Mouse (Mus musculus) cerebellum, adult 8-10 months (tissue): Measurements from ENCODE around the gene Gnb5.
"Not testable (repeated sequence)": the region's sequence is repeated elsewhere in the genome, so short reads cannot be mapped to it uniquely, and the experiment has no call there.

ENCODE experiments used
- DNase-seq: peaks from one replicate; pipeline ENCODE4 v3.0.0; 2022

Gene Gnb5

GRCm38 (mm10) chr9:75362201-75362600 is 56.1 kb downstream of the Gnb5 start:
- no peak for DNase-seq

GRCm38 (mm10) chr9:75363001-75363400 is 56.9 kb downstream of the Gnb5 start:
- DNase-seq: no peak

DNA sequence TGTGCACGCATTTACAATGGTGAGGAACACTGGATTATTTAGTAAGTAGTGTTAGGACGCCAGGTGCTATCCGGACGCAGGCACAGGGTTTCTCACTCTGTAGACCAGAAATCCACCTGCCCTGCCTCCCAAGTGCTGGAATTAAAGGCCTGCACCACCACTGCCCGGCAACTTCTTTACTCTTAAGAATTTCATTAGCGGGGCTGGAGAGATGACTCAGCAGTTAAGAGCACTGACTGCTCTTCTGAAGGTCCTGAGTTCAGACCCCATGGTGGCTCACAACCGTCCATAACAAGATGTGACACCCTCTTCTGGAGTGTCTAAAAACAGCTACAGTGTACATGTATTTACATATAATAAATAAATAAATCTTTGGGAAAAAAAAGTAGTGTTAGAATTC is 57.6 kb downstream of the Gnb5 start:
- DNase-seq: not testable (repeated sequence)

DNA sequence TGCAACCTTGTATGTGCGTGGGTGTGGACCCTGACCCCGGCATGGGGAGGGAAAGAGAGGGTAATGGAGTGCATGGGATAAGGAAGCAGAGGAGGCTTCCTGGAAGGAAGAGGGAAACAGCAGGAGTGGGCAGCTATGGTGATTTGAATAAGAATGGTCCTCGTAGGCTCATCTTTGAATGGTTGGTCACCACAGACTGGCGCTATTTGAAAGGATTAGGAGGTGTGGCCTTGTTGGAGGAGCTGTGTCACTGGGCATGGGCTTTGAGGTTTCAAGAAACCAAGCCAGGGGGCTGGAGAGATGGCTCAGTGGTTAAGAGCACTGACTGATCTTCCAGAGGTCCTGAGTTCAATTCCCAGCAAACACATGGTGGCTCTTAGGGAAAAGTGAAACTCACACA is 59.1 kb downstream of the Gnb5 start:
- no peak for DNase-seq

- no peak for DNase-seq
These were observed 60.1 kb downstream of the Gnb5 start for GRCm38 (mm10) chr9:75366191-75366590.

DNA sequence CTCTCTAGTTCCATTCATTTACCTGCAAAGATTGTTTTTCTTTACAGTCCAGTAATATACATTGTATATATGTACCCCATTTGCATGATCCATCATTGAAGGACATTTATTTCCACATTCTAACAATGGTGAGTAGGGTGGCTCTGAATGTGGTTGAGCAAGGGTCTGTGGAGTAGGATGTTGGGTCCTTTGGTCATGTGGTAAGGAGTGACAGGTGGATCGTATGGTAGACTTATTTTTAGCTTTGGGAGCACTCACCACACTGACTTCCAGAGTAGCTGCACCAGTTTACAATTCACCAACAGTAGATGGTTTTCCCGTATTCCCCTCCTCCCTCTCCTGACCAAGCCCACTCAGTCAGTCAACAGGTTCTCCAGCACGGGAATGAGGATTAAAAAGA is 62.7 kb downstream of the Gnb5 start:
- DNase-seq: no peak

- DNase-seq: no peak
These were observed 69.5 kb downstream of the Gnb5 start for GRCm38 (mm10) chr9:75375606-75376005.

DNA sequence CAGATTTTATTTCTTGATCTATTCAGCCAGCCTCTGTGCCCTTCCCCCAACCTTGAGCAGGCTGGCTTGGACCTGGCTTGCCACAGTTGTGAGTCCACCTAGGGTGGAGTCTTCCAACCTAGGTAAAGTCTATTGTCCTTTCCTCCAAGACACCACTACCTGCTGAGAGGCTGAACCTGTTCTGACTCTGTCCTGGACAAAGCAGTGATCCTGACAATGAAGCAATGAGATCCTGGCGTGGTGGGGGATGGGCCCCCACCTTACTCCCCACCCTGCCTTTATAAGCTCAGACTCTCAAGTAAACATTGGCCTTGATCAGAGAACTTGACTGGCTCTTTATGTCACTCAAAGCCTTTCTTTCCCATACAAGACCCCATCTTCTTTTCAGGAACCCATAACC is 70.3 kb downstream of the Gnb5 start:
- DNase-seq: no peak

DNA sequence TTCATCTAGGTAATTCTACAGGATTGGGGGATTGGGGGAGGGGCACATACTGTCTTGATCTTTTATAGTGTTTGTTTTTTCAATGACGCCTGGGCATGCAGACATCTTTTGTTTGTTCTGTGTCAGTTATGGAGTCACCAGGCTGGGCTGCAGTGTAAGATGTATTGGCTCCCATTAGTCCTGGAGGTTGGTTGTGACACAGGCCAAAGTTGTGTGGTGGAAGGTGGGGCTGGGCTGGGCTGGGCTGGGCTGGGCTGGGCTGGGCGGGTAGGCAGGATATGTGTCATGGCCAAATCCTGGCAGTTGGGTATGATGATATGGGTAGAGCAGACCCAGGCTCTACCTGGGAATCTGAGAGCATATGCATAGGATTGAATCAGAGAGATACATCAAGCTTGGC is 72.7 kb downstream of the Gnb5 start:
- DNase-seq: no peak

DNA sequence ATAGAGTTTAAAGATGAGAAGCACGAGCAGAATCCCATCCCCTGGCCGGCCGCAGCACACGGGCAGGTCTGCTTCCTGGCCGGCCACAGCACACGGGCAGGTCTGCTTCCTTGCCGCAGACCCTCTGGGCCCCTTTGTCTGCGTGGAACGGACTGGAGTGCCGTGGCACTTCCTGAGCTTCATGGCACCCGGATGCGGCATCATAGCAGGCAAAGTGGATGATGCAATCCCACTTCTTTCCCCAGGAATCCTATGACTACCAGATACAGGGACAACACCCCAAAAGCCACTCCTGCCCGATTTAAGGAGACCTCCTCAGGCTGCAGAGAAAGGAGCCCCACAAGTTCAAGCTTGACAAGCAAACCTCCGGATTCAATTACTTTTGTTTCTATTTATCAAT is 76.7 kb downstream of the Gnb5 start:
- DNase-seq: no peak

- DNase-seq: no peak
These were observed 77.7 kb downstream of the Gnb5 start for GRCm38 (mm10) chr9:75383785-75384184.

- no peak for DNase-seq
These were observed 78.4 kb downstream of the Gnb5 start for GRCm38 (mm10) chr9:75384337-75384962.

GRCm38 (mm10) chr9:75385218-75385974 is 79.3 kb downstream of the Gnb5 start:
- DNase-seq: no peak

DNA sequence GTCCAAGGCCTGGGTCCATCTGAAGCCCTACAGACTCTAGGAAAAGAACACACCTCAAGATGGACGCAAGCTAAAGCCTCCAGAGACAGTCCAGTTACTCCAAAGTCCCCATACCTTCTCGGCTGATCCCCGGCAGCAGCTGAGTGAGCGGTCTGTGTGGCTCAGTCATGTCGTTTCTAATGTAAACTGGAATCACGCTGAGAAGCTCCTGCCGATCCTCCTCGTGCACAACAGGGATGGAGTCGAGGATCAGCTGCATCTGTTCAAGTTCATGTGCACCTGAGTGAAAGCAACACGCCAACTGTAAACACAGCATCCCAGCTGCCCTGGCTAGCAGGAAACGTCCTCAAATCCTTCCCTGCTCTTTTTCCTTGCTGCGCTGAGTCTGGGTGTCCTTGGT is 87.2 kb downstream of the Gnb5 start:
- DNase-seq: no peak
